Mouse (Mus musculus) liver, adult 2 months (tissue): ENCODE measurements around the gene Rbl1.

Experiments used
- CTCF ChIP-seq: fragments of 200-500 bp; IDR thresholded peaks from 2 replicates; pipeline ENCODE4 v1.5.1; 2011; ENCODE audit warnings: low read depth, low read length, control low read depth
- POLR2A ChIP-seq: fragments of 200-500 bp; IDR thresholded peaks from 2 replicates; pipeline ENCODE4 v1.6.1; 2011; ENCODE audit warnings: low read length, control low read depth; ENCODE audit not compliant: insufficient read depth; ENCODE audit errors: extremely low read depth

- TF ChIP-seq CTCF: no peak
- TF ChIP-seq POLR2A: no peak
These were observed 31.4 kb downstream of the Rbl1 start for GRCm38 (mm10) chr2:157172984-157173383.
